Mouse (Mus musculus): ENCODE measurements around the gene Wdr45b. TPM values are rescaled to one million over a fixed set of nuclear protein-coding genes. Genes with fewer than 3 reads are reported as not detected.
A peak's percentile ranks its signal among the peaks of the same experiment; 100 is the strongest.
"Not testable (repeated sequence)": the region's sequence is repeated elsewhere in the genome, so short reads cannot be mapped to it uniquely, and the experiment has no call there.

Gene Wdr45b
- polyA plus RNA-seq, 1 experiment from 2014 or later = 99.3 TPM

GRCm38 (mm10) chr11:121370337-121370994 is 16.2 kb upstream of the Wdr45b start:
- H3K4me1 ChIP-seq (replicated peaks; ENCODE audit: control insufficient read depth, insufficient read depth, low read length) = no peaks in the 10 kb centered on the region
- DNase-seq (ENCODE audit: low spot score) = peak; percentile 35
- no peaks in the 10 kb centered on the region for H3K36me3 ChIP-seq (ENCODE audit: control insufficient read depth, insufficient read depth, low read length)
- no peak for ATAC-seq (replicated peaks; ENCODE audit: low FRiP score)
- H3K4me2 ChIP-seq (ENCODE audit: low read depth, low read length, severe bottlenecking) = no peak overlapping the region
- no peak overlapping the region for H3K9ac ChIP-seq (ENCODE audit: low read length)
- H3K27ac ChIP-seq (ENCODE audit: low read depth, low read length) = no peak overlapping the region
- H3K4me3 ChIP-seq (ENCODE audit: low read depth, low read length) = no peak overlapping the region
- no peaks in the 10 kb centered on the region for H3K9me3 ChIP-seq (ENCODE audit: control insufficient read depth, low read length)
- WGBS = 91% methylated on average over 6 of the region's 6 CpGs
- no peaks in the 10 kb centered on the region for H3K27me3 ChIP-seq (ENCODE audit: control insufficient read depth, insufficient read depth, low read length)

DNA sequence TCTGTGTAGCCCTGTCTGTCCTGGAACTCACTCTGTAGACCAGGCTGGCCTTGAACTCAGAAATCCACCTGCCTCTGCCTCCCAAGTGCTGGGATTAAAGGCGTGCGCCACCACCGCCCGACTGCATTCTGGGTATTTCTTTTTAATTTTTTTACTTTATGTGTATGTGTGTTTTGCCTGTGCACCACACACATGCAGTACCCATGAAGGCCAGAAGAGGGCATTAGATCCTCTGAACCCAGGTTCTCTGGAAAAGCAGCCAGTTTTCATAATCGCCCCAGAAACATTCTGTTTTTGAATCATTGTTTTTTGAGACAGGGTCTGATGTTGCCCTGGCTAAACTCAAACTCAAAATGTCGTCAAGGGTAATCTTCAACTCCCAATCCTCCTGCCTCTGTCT is 15.4 kb upstream of the Wdr45b start:
- Histone ChIP-seq H3K9me3 (ENCODE audit: control insufficient read depth, low read length) (no peaks in the 10 kb centered on the region), H3K4me1 (replicated peaks; ENCODE audit: control insufficient read depth, insufficient read depth, low read length) (no peaks in the 10 kb centered on the region), H3K4me3 (ENCODE audit: low read depth, low read length) (no peak overlapping the region), H3K36me3 (ENCODE audit: control insufficient read depth, insufficient read depth, low read length) (no peaks in the 10 kb centered on the region), H3K27me3 (ENCODE audit: control insufficient read depth, insufficient read depth, low read length) (no peaks in the 10 kb centered on the region), H3K4me2 (ENCODE audit: low read depth, low read length, severe bottlenecking) (no peak overlapping the region), H3K9ac (ENCODE audit: low read length) (no peak overlapping the region), H3K27ac (ENCODE audit: low read depth, low read length) (no peak overlapping the region)
- DNase-seq (ENCODE audit: low spot score) (peak; percentile 72), ATAC-seq (replicated peaks; ENCODE audit: low FRiP score) (no peak)
- WGBS = 62% methylated on average over 6 of the region's 6 CpGs

DNA sequence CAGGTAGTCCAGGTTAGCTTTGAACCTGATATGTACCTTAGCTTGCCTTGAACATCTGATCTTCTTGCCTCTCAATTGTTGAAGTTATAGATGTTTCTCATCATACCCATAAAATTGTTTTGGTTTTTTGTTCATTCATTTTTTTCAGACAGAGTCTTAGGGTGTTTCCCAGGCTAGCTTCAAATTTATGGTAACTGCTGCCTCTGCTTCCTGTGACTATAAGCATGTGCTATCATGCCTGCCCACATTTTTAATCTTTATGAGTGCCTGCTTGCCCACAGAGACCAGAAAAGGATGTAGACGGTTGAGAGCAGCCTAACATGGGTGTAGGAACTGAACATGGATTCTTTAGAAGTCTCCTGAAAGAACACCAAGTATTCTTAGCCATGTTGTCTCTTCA is 14.5 kb upstream of the Wdr45b start:
- H3K4me2 ChIP-seq (ENCODE audit: low read depth, low read length, severe bottlenecking) = no peak overlapping the region
- ATAC-seq (replicated peaks; ENCODE audit: low FRiP score) = no peak
- H3K9me3 ChIP-seq (ENCODE audit: control insufficient read depth, low read length) = no peaks in the 10 kb centered on the region
- H3K36me3 ChIP-seq (ENCODE audit: control insufficient read depth, insufficient read depth, low read length) = no peaks in the 10 kb centered on the region
- H3K4me1 ChIP-seq (replicated peaks; ENCODE audit: control insufficient read depth, insufficient read depth, low read length) = no peaks in the 10 kb centered on the region
- 83% methylated on average over 1 of the region's 1 CpGs for WGBS
- H3K4me3 ChIP-seq (ENCODE audit: low read depth, low read length) = no peak overlapping the region
- H3K27me3 ChIP-seq (ENCODE audit: control insufficient read depth, insufficient read depth, low read length) = no peaks in the 10 kb centered on the region
- DNase-seq (ENCODE audit: low spot score) = no peak
- H3K27ac ChIP-seq (ENCODE audit: low read depth, low read length) = no peak overlapping the region
- no peak overlapping the region for H3K9ac ChIP-seq (ENCODE audit: low read length)

- DNase-seq (ENCODE audit: low spot score) (no peak), ATAC-seq (replicated peaks; ENCODE audit: low FRiP score) (no peak)
- WGBS = 73% methylated on average over 5 of the region's 5 CpGs
- Histone ChIP-seq H3K4me2 (ENCODE audit: low read depth, low read length, severe bottlenecking) (no peak overlapping the region), H3K9me3 (ENCODE audit: control insufficient read depth, low read length) (no peaks in the 10 kb centered on the region), H3K36me3 (ENCODE audit: control insufficient read depth, insufficient read depth, low read length) (no peaks in the 10 kb centered on the region), H3K27ac (ENCODE audit: low read depth, low read length) (no peak overlapping the region), H3K27me3 (ENCODE audit: control insufficient read depth, insufficient read depth, low read length) (no peaks in the 10 kb centered on the region), H3K4me3 (ENCODE audit: low read depth, low read length) (no peak overlapping the region), H3K4me1 (replicated peaks; ENCODE audit: control insufficient read depth, insufficient read depth, low read length) (no peaks in the 10 kb centered on the region), H3K9ac (ENCODE audit: low read length) (no peak overlapping the region)
Observed at GRCm38 (mm10) chr11:121367170-121367707, 13.0 kb upstream of the Wdr45b start.

- WGBS = 29% methylated on average over 5 of the region's 5 CpGs
- no peak overlapping the region for H3K4me2 ChIP-seq (ENCODE audit: low read depth, low read length, severe bottlenecking)
- no peaks in the 10 kb centered on the region for H3K36me3 ChIP-seq (ENCODE audit: control insufficient read depth, insufficient read depth, low read length)
- no peak overlapping the region for H3K4me3 ChIP-seq (ENCODE audit: low read depth, low read length)
- H3K27ac ChIP-seq (ENCODE audit: low read depth, low read length) = no peak overlapping the region
- no peaks in the 10 kb centered on the region for H3K4me1 ChIP-seq (replicated peaks; ENCODE audit: control insufficient read depth, insufficient read depth, low read length)
- no peaks in the 10 kb centered on the region for H3K9me3 ChIP-seq (ENCODE audit: control insufficient read depth, low read length)
- no peaks in the 10 kb centered on the region for H3K27me3 ChIP-seq (ENCODE audit: control insufficient read depth, insufficient read depth, low read length)
- no peak for ATAC-seq (replicated peaks; ENCODE audit: low FRiP score)
- DNase-seq (ENCODE audit: low spot score) = no peak
- no peak overlapping the region for H3K9ac ChIP-seq (ENCODE audit: low read length)
Observed at GRCm38 (mm10) chr11:121362212-121362611, 8.0 kb upstream of the Wdr45b start.

DNA sequence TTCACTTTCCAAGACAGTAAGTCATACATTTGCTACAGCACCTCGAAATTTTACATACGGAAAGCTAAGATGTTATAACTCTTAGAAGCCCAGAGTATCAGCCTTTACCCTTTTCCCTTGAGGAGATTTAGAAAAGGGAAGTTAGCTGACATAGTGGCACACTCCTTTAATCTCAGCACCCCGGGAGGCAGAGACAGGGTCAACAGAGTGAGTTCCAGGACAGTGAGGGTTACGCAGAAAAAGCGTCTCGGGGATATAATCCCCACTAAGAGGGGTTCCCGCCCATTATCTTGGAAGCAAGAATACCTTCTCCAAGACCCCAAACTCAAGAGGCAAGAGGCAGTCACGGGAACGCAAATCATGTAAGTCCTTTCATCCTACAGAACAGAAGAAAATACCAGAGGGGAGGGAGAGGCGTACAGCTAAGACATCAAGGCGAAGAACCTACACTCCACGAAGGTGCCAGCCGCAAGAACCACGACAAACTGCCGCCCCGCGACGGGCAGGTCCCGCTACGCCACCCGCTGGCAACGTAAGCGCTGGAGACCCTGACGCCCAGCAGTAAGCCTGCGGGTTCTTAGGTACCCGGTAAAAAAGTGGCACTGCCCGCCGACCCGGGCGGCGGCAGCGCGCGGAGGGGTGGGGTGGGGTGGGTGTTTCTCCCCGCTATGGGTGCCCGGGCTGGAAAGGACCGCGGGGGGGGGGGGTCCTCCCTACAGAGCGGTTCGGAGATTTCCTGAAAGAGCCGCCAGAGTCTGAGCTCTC is 737 bp downstream of the Wdr45b start:
- peak overlapping the region; percentile 86 for H3K9ac ChIP-seq (ENCODE audit: low read length)
- peaks cover 9% of the 10 kb centered on the region for H3K4me1 ChIP-seq (replicated peaks; ENCODE audit: control insufficient read depth, insufficient read depth, low read length)
- no peaks in the 10 kb centered on the region for H3K9me3 ChIP-seq (ENCODE audit: control insufficient read depth, low read length)
- no peak overlapping the region for H3K27ac ChIP-seq (ENCODE audit: low read depth, low read length)
- ATAC-seq (replicated peaks; ENCODE audit: low FRiP score) = no peak
- H3K4me2 ChIP-seq (ENCODE audit: low read depth, low read length, severe bottlenecking) = peak overlapping the region; percentile 89
- H3K27me3 ChIP-seq (ENCODE audit: control insufficient read depth, insufficient read depth, low read length) = no peaks in the 10 kb centered on the region
- 4% methylated on average over 40 of the region's 41 CpGs for WGBS
- DNase-seq (ENCODE audit: low spot score) = no peak
- no peaks in the 10 kb centered on the region for H3K36me3 ChIP-seq (ENCODE audit: control insufficient read depth, insufficient read depth, low read length)
- peak overlapping the region; percentile 96 for H3K4me3 ChIP-seq (ENCODE audit: low read depth, low read length)

DNA sequence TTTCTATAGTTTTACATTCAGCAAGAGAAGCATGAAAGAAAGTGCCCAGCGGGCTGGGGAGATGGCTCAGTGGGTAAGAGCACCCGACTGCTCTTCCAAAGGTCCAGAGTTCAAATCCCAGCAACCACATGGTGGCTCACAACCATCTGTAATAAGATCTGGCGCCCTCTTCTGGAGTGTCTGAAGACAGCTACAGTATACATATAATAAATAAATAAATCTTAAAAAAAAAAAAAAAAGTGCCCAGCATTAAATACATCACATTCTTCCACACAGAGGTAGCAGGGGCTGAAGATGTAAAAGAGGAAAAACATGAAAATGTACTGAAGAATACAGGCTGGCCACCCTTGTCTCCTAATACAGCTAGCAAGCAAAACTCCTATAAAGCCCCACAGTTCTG is 5.5 kb downstream of the Wdr45b start:
- not testable (repeated sequence) for ATAC-seq (replicated peaks; ENCODE audit: low FRiP score); H3K9me3 ChIP-seq (ENCODE audit: control insufficient read depth, low read length); H3K4me3 ChIP-seq (ENCODE audit: low read depth, low read length); H3K27me3 ChIP-seq (ENCODE audit: control insufficient read depth, insufficient read depth, low read length); H3K4me1 ChIP-seq (replicated peaks; ENCODE audit: control insufficient read depth, insufficient read depth, low read length); H3K4me2 ChIP-seq (ENCODE audit: low read depth, low read length, severe bottlenecking); H3K9ac ChIP-seq (ENCODE audit: low read length); DNase-seq (ENCODE audit: low spot score); H3K36me3 ChIP-seq (ENCODE audit: control insufficient read depth, insufficient read depth, low read length); H3K27ac ChIP-seq (ENCODE audit: low read depth, low read length)
- WGBS = 86% methylated on average over 3 of the region's 3 CpGs

DNA sequence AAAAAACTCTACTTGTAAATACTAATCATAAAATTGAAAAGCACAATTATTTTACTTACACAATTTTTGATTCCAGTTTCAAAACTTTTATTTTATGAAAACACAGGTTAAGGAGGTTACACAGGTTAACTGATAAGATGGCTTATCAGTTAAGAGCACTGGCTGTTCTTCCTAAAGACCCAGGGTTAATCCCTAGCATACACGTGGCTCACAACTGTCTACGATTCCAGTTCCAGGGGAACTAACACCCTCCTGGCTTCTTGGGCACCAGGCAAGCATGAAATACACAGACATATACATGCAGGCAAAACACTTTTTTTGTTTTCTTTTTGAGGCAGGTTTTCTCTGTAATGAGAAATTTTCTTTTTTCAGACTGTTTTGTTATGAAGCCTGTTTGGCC is 6.1 kb downstream of the Wdr45b start:
- no peak for DNase-seq (ENCODE audit: low spot score)
- Histone ChIP-seq H3K27me3 (ENCODE audit: control insufficient read depth, insufficient read depth, low read length) (no peaks in the 10 kb centered on the region), H3K36me3 (ENCODE audit: control insufficient read depth, insufficient read depth, low read length) (no peaks in the 10 kb centered on the region), H3K27ac (ENCODE audit: low read depth, low read length) (no peak overlapping the region), H3K4me1 (replicated peaks; ENCODE audit: control insufficient read depth, insufficient read depth, low read length) (peaks cover 3% of the 10 kb centered on the region; the same call in 1 of the 2 replicates), H3K4me2 (ENCODE audit: low read depth, low read length, severe bottlenecking) (no peak overlapping the region), H3K9ac (ENCODE audit: low read length) (no peak overlapping the region), H3K9me3 (ENCODE audit: control insufficient read depth, low read length) (no peaks in the 10 kb centered on the region), H3K4me3 (ENCODE audit: low read depth, low read length) (no peak overlapping the region)
- no peak for ATAC-seq (replicated peaks; ENCODE audit: low FRiP score)
- 95% methylated on average over 2 of the region's 2 CpGs for whole genome bisulfite sequencing
